Mouse (Mus musculus): ENCODE measurements at regions not wholly inside any gene's neighbourhood (a gene's known extent, or its start where the extent isn't known, plus 50 kb on each side); places are given as distances from the start of the nearest gene placed in this dataset.
"Not testable (repeated sequence)": the region's sequence is repeated elsewhere in the genome, so short reads cannot be mapped to it uniquely, and the experiment has no call there.

DNA sequence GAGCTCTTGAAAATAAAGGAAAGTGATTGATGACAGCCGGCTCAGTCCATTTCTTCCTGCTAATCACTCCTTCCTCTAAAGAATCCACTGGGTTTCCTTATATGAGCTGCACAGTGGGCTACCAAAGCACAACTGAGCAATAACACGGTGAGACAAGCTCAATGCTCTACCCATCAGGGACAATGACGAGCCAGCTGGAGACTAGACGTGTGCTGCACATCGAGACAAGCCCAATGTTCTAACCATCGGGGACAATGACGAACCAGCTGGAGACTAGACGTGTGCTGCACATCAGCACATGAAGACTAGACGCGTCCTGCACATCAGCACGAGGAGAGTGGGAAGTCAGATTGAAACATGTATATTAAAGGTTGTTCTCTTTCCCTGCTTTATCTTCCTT is 155.2 kb downstream of the Mat2b start:
- ATAC-seq (replicated peaks; ENCODE audit: low read depth, poor library complexity, severe bottlenecking) = no peak

DNA sequence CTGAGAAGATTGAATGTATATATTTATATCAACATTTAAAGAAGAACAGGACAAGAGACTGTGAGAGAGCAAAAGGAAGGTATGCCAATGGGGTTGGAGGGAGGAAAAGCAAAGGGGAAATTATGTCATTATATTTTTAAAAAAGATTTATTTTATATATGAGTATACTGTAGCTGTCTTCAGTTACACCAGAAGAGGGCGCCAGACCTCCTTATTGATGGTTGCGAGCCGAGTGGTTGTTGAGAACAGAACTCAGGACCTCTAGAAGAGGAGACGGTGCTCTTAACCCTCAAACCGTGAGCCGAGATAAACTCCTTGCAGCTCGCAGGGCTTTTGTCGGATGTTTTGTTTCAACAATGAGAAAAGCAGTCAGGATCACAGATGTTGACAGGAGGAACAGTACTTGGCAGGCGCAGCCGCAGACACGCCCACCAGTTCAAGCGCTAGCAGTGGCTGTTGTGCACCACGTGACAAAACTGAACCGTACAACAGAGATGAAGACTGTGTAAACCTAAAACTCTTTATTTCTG is 158.7 kb downstream of the Mat2b start:
- ATAC-seq (replicated peaks; ENCODE audit: low read depth, poor library complexity, severe bottlenecking) = no peak

DNA sequence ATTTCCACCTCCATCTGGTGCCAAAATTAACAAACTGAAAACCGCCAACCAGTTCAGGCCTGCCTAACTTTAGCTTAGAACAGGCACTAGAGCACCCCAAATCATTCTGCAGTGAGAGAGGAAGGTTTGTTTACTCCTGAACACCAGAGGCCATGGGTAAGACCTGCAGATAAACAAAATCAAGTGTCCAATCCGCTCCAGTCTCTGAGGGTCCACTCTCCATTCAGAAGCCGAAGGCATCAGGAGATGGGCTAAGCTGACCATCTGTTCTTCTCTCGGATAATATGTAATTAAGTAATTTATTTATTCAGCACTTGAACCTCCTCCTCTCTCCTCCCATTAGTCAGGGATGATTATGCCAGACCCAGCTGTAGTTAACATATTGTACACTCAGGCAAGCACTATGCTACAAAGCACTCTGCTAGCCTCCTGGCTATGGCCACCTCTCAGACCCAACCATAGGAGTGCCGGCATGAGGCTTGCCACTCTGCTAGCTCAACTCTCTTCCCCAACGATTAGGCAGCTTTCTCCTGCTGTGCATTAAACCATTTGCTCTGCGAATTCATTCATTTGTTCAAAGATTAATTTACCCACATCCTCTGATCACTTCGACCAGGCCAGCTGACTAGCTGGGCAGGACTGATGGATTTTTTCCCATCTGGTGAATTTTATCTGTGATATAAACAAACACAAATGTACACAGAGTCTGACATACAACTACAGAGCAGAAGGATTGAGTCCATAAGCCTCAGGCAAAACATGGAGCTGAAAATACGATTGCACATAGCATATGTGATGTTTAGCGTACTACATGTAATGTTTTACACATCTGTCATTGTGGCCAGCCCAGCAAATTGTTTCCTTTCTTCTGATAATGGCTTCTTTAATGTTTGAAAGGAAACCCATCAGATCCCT is 184.4 kb downstream of the Mat2b start:
- no peak for ATAC-seq (replicated peaks; ENCODE audit: low read depth, poor library complexity, severe bottlenecking)

DNA sequence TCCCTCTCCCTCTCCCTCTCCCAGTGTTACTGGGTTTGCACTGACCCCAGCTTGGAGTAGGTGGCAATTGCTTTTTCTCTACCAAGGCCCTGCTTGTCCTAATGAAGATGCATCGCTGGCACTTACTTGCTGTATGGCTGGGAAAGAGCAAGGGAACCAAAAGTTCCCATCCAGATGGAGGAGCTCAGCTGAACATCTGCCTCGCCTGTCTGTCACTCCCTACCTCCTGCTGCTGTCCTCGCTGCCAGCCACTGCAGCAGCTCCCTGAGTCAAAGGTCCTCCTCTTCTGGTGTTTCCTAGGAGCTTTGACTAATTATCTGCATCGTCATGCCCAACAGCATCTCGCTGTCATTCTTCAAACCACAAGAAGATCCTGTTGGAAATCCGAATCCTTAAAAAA is 203.4 kb downstream of the Mat2b start:
- no peak for ATAC-seq (replicated peaks; ENCODE audit: low read depth, poor library complexity, severe bottlenecking)

DNA sequence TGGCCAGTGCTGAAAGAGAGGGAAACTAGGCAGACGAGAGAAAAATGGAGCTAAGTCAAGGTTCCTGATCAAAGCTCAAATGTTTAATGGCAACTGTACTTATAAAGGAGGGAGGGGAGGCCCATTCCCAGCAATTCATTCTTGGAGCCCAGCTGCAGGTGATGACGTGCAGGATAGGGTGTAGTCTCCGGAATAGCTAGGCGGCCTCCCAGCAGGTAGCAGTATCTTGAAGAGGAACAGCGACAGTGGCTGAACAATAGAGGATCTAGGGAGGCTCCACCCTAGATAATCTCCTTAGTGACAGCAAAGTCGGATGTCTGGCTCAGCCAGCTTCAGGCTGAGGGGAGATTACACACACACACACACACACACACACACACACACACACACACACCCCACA is 216.8 kb downstream of the Mat2b start:
- ATAC-seq (replicated peaks; ENCODE audit: low read depth, poor library complexity, severe bottlenecking) = not testable (repeated sequence)

DNA sequence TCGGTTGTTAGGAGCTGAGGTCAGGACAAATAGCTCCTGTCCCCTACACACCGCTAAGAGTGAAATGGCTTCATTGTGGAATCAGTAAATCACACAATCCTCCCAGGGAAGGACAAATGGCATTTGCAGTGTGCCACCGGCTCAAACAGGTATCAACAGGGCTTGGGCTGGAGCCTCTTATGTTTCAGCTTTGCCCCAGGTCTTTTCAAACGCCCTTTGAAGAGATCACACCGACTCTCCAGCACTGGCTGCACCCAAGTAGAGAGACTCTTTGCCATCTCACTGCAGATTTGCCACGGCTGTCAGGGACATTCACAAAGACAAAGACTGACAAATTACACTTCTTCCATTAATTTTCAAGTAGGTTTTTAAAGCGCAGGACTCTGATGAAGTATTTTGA is 217.7 kb downstream of the Mat2b start:
- ATAC-seq (replicated peaks; ENCODE audit: low read depth, poor library complexity, severe bottlenecking) = no peak

DNA sequence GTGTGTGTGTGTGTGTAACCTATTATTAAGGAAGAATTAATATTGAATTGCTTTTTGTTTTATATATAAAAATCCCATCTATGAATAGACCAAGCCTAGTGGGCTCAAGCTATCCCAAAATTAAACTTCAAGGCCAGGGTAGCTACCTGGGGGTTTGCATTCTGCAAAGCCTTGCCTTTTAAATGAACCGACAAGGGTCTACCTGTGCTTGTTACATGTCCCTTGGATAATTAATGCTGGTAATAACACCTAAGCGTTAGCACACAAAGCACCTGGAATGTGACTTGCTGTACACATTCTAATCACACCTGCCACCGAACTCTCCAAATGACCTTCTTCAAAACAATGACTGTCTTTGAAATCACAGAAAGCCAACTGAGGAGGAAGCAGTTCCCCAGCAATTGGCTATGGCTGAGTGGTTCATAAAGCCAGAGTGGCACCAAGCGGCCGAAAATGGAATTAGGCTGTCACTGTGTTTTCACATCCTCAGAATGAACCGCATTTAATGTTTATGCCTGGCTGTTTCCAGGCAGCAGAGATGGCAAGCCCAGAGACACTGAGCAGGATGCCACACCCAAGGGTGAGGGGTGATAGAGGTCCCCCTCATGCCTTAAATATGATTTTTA is 225.8 kb downstream of the Mat2b start:
- no peak for ATAC-seq (replicated peaks; ENCODE audit: low read depth, poor library complexity, severe bottlenecking)

DNA sequence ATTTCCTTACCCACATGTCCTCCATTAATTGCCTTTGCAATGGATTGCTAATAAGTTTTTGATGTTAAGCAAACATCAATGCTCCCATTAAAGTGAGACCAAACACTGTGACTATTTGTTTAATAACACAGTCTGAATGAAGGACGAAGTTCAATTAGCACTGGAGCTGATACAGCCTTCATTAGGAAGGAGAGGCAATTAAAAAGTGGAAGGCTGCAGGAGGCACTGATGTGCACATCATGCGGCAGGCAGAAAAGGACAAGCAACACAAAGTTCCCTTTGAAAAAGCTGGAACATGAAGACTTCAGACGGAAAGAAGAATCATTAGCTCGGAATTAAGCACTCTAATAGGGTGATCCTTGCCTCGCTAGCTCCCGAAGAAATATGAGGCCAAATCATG is 238.4 kb downstream of the Mat2b start:
- no peak for ATAC-seq (replicated peaks; ENCODE audit: low read depth, poor library complexity, severe bottlenecking)

DNA sequence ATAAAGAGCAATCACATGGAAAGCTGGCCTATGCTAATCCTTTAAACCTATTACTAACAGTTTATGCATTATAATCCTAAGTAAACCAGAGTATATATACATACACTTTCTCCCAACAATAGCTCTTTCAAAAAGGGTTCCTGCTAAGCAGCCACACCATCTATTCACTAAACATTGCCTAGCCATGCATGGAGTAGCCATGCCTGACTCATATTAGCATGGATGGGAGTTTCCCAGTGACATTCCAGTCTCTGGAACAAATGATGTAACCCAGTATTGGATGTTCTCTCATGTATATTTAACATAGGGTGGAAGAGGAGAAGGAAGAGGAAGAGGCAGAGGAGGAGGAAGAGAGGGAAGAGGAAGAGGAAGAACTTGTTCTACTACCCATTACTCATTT is 240.0 kb downstream of the Mat2b start:
- not testable (repeated sequence) for ATAC-seq (replicated peaks; ENCODE audit: low read depth, poor library complexity, severe bottlenecking)

DNA sequence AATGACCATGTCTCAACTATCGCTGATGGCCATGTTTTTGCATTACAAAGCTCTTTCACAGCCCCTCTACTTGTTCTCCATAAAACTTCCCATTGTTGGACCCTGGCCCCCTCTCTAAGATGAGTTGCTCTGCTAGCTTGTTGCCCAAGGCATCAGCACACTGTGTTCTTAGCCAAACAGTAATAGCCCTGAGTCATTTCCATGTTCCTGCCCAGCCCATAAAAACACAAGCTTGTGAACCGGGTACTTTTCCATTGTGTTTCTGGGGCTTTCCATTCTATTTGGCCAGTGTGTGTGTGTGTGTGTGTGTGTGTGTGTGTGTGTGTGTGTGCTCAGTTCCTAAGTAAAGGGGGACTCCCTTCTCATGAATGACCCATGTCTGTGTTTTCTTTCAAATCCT is 248.2 kb downstream of the Mat2b start:
- ATAC-seq (replicated peaks; ENCODE audit: low read depth, poor library complexity, severe bottlenecking) = no peak

DNA sequence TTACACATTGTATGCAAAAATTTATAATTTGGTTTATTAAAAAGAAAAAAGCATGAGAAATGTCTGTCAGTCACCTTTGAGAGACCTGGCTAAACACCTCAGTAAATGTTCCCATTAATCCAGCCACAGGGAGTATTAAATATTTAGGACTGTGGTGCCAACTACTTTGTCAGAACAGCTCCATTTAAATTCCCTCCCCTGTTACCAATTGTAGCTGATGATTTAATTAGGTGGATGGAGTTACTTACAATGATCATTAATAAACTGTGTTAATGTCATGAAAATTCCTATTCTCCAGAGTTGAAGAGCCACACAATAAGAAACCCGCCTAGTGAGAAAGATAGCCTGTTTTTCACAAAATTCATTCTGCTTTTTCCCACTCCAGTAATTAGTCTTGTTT is 261.0 kb downstream of the Mat2b start:
- no peak for ATAC-seq (replicated peaks; ENCODE audit: low read depth, poor library complexity, severe bottlenecking)

DNA sequence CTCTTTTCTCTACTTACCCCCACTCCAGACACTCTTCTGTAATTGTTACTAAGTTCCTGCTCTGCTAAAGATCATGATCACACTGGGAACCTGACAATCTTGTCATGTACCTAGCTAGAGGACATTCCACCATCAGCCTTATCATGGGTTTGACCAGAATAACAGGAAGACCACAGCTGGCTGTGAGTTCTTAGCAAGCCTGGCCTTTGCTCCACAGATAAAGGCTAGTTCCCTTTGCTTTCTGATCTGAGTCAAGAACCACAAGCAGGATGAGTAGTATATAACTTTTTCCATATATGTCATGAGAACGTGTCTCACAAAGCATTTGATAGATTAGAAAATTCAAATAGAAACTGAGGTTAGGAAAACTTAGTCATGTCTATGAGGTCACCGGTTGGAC is 266.1 kb downstream of the Mat2b start:
- ATAC-seq (replicated peaks; ENCODE audit: low read depth, poor library complexity, severe bottlenecking) = no peak

DNA sequence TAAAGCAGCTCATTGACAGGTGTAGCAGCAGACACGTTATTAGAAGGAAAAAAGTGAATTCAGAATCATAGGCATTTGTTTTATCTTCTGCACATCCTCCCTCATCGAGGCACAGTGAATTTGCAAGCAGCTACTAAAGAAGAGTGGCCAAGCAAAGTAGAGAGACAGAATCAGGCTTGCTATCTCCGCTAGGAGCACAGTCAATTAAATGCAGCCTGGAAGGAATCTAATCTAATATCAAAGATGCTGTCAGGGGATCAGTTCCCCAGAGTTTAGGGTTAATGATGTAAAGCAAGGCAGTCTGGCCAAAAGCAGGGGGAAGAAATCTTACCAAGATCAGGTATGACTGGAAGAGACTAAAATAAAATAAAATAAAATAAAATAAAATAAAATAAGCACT is 270.7 kb downstream of the Mat2b start:
- ATAC-seq (replicated peaks; ENCODE audit: low read depth, poor library complexity, severe bottlenecking) = no peak

DNA sequence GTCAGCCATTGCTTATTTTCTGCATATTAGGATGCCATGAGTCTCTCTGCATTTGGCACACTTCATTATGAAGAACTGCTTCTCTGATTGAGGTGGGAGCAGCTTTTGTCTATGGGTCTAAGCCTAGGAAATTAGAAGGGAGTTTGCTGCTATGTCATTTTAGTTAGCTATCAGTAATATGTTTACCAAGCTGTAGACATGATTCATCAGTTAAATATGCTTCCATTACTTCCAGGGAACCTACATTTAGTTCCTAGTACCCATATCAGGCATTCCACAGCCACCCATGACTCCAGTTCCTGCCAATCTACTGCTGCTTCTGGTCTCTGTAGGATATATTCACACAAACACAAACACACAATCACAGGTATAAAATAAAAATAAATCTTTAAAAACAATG is 287.4 kb downstream of the Mat2b start:
- no peak for ATAC-seq (replicated peaks; ENCODE audit: low read depth, poor library complexity, severe bottlenecking)

DNA sequence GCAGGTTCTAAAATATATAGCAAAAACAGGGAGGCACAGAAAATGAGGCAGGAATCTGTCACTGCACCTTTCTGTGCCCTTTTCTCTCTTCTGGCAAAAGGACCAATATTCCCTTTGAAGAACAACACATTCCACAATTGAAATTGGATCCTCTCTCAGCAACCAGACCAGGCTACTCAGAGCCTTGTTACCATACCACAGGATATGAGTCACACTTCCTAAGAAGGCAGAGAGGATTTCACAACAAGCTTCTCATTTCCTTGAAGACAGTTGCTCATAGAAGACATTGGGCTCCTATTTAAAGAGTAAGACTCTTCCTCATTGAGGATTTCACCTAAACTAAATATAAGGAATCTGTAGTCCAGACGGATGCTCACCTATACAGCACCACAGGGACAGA is 292.8 kb downstream of the Mat2b start:
- no peak for ATAC-seq (replicated peaks; ENCODE audit: low read depth, poor library complexity, severe bottlenecking)

DNA sequence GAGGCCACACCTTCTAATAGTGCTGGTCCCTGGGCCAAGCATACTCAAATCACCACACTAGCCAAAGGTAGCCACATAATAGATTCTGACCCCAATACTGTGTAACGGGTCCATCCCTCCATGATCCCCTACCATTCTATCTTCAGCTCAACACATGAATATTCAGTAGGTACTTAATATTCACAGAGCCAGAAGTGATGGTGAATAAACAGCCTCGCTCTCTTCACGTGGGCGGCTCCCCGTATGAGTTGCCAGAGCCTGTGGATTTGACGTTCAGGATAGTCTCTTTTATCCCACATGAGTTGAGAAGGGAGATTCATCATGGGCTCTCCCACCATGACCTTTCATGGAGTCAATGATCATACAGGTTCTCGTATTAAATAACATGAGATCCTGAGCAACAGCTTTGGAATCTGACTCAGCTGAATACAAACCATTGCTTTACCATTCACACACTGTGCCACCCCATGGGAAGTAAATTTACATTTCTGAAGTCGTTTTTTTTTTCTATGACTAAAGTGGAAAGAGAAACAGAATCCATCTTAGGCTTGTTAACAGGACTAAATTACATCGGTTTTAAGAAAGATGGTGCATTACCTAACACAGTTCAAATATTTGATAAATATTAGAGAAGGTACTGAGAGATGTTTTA is 297.4 kb downstream of the Mat2b start:
- ATAC-seq (replicated peaks; ENCODE audit: low read depth, poor library complexity, severe bottlenecking) = no peak

DNA sequence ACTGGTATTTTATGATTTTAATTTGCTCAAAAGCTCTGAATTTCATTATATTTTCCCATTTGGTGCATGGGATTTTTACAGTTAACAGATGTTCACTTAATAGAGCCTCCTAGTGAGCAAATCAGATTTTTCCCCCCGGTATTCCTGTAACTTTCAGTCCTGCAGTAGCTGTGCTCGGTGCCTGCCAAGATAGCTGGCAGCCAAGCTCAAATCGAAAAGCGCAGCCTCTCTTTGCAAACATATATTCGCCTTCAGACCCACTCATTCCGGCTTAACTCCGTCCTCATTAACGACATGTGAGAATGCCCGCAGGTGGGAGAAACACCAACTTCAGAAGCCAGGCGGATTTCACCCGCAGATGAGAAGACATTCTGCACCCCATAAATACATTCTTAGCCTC is 299.7 kb downstream of the Mat2b start:
- ATAC-seq (replicated peaks; ENCODE audit: low read depth, poor library complexity, severe bottlenecking) = no peak

DNA sequence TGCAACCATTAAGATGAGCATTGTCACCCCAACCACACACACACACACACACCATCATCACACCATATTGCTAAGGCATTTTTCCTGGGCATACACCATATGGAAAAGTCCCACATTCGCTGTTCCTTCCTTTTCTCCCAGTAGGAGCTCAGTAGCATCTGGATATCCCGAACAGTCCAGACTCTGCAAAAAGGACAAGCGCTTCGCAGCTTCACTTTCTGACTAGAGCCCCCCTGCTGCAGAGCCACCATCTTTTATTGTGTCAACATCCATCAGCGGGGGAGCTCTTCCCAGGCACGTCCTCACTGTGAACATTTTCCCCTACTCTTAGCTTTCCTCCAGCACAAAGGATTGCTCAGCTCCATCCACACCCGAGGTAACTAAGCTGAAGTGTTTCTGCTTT is 300.1 kb downstream of the Mat2b start:
- no peak for ATAC-seq (replicated peaks; ENCODE audit: low read depth, poor library complexity, severe bottlenecking)

DNA sequence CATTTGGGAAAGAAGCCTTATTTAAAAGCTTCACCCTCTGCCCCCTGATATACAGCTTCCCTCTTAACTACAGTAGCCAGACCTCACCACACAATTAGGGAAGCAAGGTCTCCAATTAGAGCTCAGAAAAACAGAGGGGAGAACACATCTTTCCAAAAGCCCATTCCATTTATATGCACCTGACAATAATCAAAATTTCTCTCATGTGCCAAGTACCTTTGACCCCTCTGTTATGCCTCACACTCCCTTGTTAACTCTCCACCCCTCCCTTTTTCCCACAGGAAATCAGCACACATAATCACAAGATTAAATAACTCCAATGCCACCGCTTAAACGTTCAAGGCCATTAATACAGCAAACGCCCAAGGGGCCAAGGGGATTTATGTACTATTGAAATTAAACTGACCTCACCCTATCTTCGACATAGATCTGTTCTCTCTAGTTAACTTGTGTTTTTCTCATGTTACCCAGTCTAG is 300.7 kb downstream of the Mat2b start:
- ATAC-seq (replicated peaks; ENCODE audit: low read depth, poor library complexity, severe bottlenecking) = no peak

DNA sequence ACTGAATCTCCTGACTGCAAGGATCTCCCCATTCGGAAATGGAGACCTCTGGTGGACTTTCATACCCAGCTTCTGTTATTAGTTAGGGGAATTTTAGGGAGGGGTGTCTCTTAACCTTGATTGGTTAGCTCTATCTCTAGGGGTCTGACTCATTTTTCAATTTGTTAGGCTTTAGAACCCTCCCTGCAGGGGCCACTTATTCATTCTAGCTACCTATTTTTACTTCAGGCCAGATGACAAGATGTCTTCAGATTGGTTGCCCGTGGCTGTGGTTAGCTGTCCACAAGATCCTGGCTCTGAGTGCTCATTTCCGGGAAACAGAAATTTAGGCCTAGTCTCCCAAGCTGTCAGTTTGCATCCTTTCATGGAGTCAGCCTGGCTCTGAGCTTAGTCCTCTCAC is 314.3 kb downstream of the Mat2b start:
- no peak for ATAC-seq (replicated peaks; ENCODE audit: low read depth, poor library complexity, severe bottlenecking)

DNA sequence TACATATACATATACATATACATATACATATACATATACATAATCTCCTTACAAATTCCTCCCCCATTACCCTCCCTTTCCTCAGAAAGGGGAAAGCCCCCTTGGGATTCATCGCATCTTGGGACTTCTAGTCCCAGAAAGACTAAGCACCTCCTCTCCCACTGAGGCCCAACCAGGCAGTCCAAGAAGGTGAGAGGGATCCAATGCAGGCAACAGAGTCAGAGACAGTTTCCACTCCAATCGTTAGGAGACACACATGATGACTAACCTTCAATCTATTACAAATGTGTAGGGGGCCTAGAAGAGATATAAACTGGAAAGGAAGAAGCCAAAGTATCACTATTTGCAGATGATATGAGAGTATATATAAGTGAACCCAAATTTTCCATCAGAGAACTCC is 323.3 kb downstream of the Mat2b start:
- ATAC-seq (replicated peaks; ENCODE audit: low read depth, poor library complexity, severe bottlenecking) = no peak

Measured in common myeloid progenitor, adult 5-6 weeks (primary cell).